8 mouse cellular contexts compared by ENCODE assay signal in genomic region chr1:194334752-194335719, GRCm38 (mm10).
DNase-seq lines count a peak whose midpoint lies in the region; ATAC-seq lines count a peak whose summit lies in the region.

No protein-coding gene starts in this region.

- H3K9ac ChIP-seq in hindbrain, embryonic 15.5 days, result no peak overlapping the region
- H3K9ac ChIP-seq in hindbrain, embryonic 13.5 days, result no peak overlapping the region
- H3K9ac ChIP-seq in limb, embryonic 15.5 days, result no peak overlapping the region

- 57% methylated on average over 5 of the region's 5 CpGs for WGBS in hindbrain, embryonic 15.5 days
- 70% methylated on average over 5 of the region's 5 CpGs for WGBS in hindbrain, embryonic 13.5 days
- 43% methylated on average over 5 of the region's 5 CpGs for WGBS in limb, embryonic 15.5 days

- no peaks in the 10 kb centered on the region for H3K9me3 ChIP-seq in hindbrain, embryonic 15.5 days
- H3K9me3 ChIP-seq in hindbrain, embryonic 13.5 days, result no peaks in the 10 kb centered on the region
- H3K9me3 ChIP-seq in limb, embryonic 15.5 days, result no peaks in the 10 kb centered on the region

- no peak overlapping the region for H3K4me3 ChIP-seq in hindbrain, embryonic 15.5 days
- H3K4me3 ChIP-seq in hindbrain, embryonic 13.5 days, result no peak overlapping the region
- no peak overlapping the region for H3K4me3 ChIP-seq in limb, embryonic 15.5 days

- no peaks in the 10 kb centered on the region for H3K27me3 ChIP-seq in hindbrain, embryonic 15.5 days
- H3K27me3 ChIP-seq in hindbrain, embryonic 13.5 days, result no peaks in the 10 kb centered on the region
- no peaks in the 10 kb centered on the region for H3K27me3 ChIP-seq in limb, embryonic 15.5 days

- peak; percentile 30 for DNase-seq in cerebellum, adult 8-10 months
- peak; percentile 10 for DNase-seq in heart, postnatal 4 days
- DNase-seq in embryo, embryonic 11 days, result no peak
- DNase-seq in thymus, postnatal 36 days, result no peak
- no peak for DNase-seq in spleen, postnatal 14 days (ENCODE audit: low spot score in 2 of 2)

- 0 out of 2 replicates have a peak, but pooled peaks cover 8% of the 10 kb centered on the region for H3K4me1 ChIP-seq in hindbrain, embryonic 15.5 days (replicated peaks)
- H3K4me1 ChIP-seq in hindbrain, embryonic 13.5 days (replicated peaks), result 0 out of 2 replicates have a peak, but pooled peaks cover 12% of the 10 kb centered on the region
- peaks cover 3% of the 10 kb centered on the region; the same call in 1 of the 2 replicates for H3K4me1 ChIP-seq in limb, embryonic 15.5 days

- H3K4me2 ChIP-seq in hindbrain, embryonic 15.5 days, result no peak overlapping the region
- H3K4me2 ChIP-seq in hindbrain, embryonic 13.5 days, result no peak overlapping the region
- no peak overlapping the region for H3K4me2 ChIP-seq in limb, embryonic 15.5 days

- no peaks in the 10 kb centered on the region for H3K36me3 ChIP-seq in hindbrain, embryonic 15.5 days
- H3K36me3 ChIP-seq in hindbrain, embryonic 13.5 days, result no peaks in the 10 kb centered on the region
- no peaks in the 10 kb centered on the region for H3K36me3 ChIP-seq in limb, embryonic 15.5 days

- no peak for ATAC-seq in hindbrain, embryonic 15.5 days (ENCODE audit: low FRiP score, low read depth)
- no peak for ATAC-seq in hindbrain, embryonic 13.5 days (ENCODE audit: low FRiP score)
- peak; percentile 75 for ATAC-seq in limb, embryonic 15.5 days (ENCODE audit: insufficient number of reproducible peaks, low FRiP score, low TSS enrichment, low read depth)

- peak overlapping the region; percentile 59; the same call in 1 of the 2 replicates for H3K27ac ChIP-seq in hindbrain, embryonic 15.5 days (replicated peaks)
- H3K27ac ChIP-seq in hindbrain, embryonic 13.5 days, result no peak overlapping the region; the same call in 1 of the 2 replicates
- H3K27ac ChIP-seq in limb, embryonic 15.5 days, result peak overlapping the region; percentile 17; the same call in 1 of the 2 replicates

Comparison
In these comparisons a context has a peak if more than half of its experiments do, and no peak if none do; other contexts are left out.
1. DNase-seq: peak in cerebellum, adult 8-10 months (single experiment) and heart, postnatal 4 days (single experiment); none in embryo, embryonic 11 days (single experiment), thymus, postnatal 36 days (0 of 2) and spleen, postnatal 14 days (0 of 2).